Mouse (Mus musculus) megakaryocyte-erythroid progenitor cell, adult 5-6 weeks (primary cell): ENCODE data around the gene Olfr625-ps1. TPM values are rescaled to one million over a fixed set of nuclear protein-coding genes. Genes with fewer than 3 reads are reported as not detected.
A peak's percentile ranks its signal among the peaks of the same experiment; 100 is the strongest.
"Not testable (repeated sequence)": the region's sequence is repeated elsewhere in the genome, so short reads cannot be mapped to it uniquely, and the experiment has no call there.

Experiments
- ATAC-seq: replicated peaks from 2 replicates; pipeline ENCODE4 v1.8.0; 2016; ENCODE audit warnings: mild to moderate bottlenecking, inconsistent platforms; ENCODE audit not compliant: severe bottlenecking, poor library complexity, low FRiP score, low TSS enrichment
- total RNA-seq, 2 experiments: library from RNA; stranded (forward) in 1 of 2; stranded (reverse) in 1 of 2; fragments of 200-1000, 215-1000 nt in 1 of 2; fragments of >200 nt in 1 of 2; fragmentation: Nextera tagmentation in 1 of 2; gene quantifications; 2 replicates each; pipeline ENCODE4 v1.2.3; 2014 to 2017

Olfr625-ps1 gene
- not detected in 2 replicates for total RNA-seq (2014; fragmentation: Nextera tagmentation)
- not detected in 2 replicates for total RNA-seq (2017)

DNA sequence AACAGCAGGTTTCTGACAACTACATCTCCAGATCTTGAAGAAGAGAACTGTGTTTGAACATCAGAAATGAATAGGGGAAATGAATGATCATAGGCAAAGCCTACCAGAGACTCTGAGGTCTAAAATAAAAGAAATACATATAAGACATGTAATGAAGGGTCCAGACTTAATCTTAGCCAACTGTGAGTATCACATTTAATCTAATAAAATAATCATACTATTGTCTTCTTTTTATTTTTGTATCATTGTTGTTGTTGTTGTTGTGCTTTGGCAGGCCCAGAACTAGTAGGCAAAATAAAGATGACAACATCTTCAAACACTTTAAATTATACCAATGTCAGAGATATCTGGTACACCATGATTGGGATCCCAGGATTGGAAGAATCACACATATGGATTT, at the start of gene Olfr625-ps1:
TSS of gene Olfr625-ps1 (plus strand) at position 301 of the 400 bp plus-strand sequence.
- ATAC-seq: no peak

DNA sequence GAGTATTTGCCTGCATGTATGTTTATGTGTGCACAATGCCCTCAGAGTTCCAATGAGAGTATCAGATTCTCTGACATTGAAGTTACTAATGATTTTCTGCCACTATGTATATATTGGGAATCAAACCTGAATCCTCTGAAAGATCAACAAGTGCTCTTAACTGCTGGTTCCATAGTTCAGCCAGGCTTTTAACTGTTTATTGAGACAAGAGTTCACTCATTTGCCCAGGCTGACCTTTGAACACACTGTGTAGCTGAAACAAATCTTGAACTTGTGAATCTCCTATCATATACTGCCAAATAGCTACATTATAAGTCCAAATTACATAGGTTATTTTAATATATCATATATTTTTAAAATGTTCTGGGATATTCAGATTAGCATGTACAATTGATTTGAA, 45.7 kb upstream of the Olfr625-ps1 start:
- ATAC-seq: no peak

DNA sequence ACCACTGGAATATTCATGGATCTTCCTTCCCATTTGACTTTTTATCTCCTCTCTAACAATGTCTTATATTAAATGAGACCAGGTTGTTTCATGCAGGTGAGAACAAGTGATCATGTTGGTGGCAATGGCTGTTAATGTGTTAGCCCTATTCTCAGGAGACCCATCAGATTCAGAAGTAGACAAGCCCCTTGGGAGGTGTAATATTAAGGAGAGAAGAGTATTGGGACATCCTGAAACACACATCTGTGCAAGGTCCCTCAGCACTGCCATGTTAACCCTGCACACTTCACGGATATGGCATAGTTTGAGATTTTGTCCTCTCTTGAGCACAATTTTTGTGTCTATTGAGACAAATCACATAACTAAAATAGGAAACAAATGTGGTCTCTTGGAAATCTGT, 39.9 kb upstream of the Olfr625-ps1 start, which contains the start of gene Olfr622:
TSS of gene Olfr622 (minus strand) at position 101 of the 400 bp plus-strand sequence.
- ATAC-seq: no peak

DNA sequence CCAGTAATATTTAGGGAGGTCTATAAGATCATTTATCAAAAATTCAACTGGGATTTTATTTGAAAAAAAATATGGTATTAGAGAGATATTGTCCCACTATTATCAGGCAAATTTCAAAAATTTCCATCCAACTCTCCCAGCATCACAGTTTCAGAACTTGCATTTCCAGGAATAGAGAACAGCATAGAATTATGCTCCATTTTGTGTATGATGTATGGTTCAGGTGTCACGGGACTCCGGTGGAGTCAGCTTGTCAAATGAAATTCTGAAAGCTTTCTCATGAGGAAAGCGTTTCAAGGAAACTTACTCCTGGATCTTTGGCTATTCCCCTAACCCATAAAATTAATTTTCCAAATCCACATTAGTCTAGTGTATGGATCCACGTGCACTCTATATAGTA, 38.5 kb upstream of the Olfr625-ps1 start:
- no peak for ATAC-seq

DNA sequence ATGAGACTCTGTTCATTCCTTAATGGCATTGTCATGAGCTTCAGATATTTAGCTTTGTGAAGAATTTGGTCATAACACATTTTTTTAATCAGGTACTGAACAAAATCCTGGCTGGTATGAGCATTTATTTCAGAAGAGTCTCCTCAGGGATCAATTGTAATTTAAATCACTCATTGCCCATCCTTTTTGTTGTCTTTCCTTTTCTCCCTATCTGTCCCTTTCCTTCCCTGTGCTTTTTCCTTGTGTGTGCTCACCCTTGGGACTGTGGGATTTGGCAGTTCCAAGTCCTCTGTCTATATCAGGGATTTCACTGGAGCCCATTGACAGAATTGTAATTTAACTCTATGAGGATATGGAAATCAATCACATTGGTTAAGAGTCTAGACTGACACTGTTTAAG, 18.9 kb upstream of the Olfr625-ps1 start, which contains the start of gene Olfr623:
TSS of gene Olfr623 (minus strand) at position 101 of the 400 bp plus-strand sequence.
- ATAC-seq: no peak

DNA sequence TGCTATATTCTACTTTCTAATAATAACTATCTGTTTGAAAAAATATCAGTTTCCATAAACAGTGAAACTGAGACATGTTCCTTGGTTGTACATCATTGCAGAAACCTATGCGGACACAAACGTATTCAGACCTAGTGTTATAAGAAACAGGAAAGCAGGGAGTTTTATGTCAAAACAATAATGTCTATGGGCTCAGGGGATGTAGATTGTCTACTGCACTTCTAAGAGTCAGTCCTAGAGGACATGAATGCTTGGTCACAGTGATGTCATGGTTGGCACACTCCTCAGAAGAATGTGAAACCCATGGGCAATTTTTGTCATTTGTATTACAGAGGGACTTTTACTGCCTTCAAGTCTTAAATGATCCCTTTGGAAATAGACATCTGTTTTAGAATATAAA, 11.4 kb upstream of the Olfr625-ps1 start, which contains the start of gene Olfr624:
TSS of gene Olfr624 (minus strand) at position 101 of the 400 bp plus-strand sequence.
- ATAC-seq: no peak

DNA sequence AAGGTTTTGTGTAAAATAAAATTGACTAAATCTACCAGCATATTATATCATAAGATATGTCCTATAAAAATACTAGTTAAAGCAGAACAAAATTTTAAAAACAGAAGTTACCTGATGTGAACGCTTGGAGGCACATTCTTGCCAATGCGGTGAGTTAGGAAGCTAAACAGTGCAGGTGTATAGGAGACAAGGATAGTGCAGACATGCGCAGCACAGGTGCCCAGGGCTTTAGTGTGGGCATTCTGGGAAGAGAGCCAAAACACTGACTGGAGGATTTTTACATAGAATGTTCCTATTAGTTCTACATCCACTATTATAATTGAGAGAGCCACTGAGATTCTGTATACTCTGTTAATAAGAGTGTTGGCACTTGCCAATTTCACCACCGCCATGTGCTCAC, 16.9 kb downstream of the Olfr625-ps1 start:
- no peak for ATAC-seq

DNA sequence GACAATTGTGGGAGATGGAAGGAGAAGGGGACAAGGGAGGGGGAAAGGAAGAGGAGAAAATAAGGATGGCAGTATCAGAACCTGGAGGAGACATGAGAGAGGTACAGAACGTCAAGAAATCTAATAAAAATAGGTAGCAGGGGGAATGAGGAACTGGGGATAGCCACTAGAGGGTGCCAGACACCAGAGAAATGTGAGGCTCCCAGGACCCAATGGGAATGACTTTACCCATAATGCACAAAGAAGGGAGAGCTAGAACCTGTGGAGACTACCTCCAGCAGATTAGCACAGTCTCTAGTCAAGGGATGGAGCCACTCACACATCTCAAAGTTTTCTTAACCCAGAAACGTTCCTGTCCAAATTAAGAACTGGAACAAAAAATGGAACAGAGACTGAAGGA, 29.5 kb downstream of the Olfr625-ps1 start:
- ATAC-seq: peak; percentile 84

DNA sequence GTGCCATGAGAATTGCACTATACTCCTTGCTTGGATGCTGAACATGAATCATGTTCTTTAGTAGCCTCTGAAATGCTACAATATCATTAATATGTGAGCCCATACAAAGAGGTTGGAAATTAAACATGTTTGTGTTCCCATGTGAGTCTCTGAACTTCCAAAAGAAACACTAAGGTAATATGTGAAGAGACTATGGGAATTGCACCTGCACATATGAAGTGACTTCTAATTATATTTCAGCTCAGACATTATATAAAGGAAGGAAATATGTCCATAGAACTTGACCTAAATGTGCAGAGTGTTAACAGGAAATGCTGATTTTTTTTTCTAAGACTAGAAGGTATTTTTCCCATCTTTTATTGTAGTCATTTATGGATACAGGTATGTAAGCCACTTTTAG, 31.9 kb downstream of the Olfr625-ps1 start, which contains the start of gene Olfr243:
TSS of gene Olfr243 (plus strand) at position 301 of the 400 bp plus-strand sequence.
- ATAC-seq: no peak

DNA sequence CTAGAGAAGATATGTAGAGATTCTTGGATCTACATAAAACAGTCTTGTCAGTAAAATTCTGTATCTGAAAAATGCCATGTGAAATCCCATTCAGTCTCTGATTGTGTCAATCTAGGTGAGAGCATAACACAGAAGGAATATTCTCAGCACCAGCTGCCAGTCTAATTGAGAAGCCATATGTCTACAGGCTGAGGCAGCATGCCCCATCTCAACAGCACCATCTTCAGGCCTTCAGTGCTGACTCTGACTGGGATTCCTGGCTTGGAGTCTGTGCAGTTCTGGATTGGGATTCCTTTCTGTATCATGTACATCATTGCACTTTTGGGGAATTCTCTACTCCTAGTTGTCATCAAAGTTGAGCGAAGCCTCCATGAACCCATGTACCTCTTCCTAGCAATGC, 33.9 kb downstream of the Olfr625-ps1 start:
- not testable (repeated sequence) for ATAC-seq

DNA sequence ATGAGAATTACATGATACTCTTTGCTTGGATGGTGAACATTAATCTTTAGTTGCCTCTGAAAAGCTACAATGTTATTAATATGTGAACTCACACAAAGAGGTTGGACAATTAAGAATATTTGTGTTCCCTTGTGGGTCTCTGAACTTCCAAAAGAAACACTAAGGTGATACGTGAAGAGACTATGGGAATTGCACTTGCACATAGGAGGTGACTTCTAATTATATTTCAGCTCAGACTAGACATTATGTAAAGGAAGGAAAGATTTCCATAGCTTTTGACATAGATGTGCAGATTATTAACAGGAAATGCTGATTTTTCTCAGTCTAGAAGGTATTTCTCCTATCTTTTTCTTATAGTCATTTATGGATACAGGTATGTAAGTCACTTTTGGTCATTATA, 47.6 kb downstream of the Olfr625-ps1 start, which contains the start of gene Olfr628:
TSS of gene Olfr628 (plus strand) at position 301 of the 400 bp plus-strand sequence.
- no peak for ATAC-seq

Other genes starting within 250 kb of the Olfr625-ps1 start
Only the 30 nearest of the 34 such genes appear.
- not detected in 2 replicates for gene Olfr607, start 218.6 kb upstream of the Olfr625-ps1 start, total RNA-seq (2014; fragmentation: Nextera tagmentation)
- gene Olfr607, start 218.6 kb upstream of the Olfr625-ps1 start, total RNA-seq (2017): not detected in 2 replicates
- gene Olfr608, start 212.8 kb upstream of the Olfr625-ps1 start, total RNA-seq (2014; fragmentation: Nextera tagmentation): not detected in 2 replicates
- not detected in 2 replicates for gene Olfr608, start 212.8 kb upstream of the Olfr625-ps1 start, total RNA-seq (2017)
- not detected in 2 replicates for gene Olfr609, start 184.7 kb upstream of the Olfr625-ps1 start, total RNA-seq (2014; fragmentation: Nextera tagmentation)
- gene Olfr609, start 184.7 kb upstream of the Olfr625-ps1 start, total RNA-seq (2017): not detected in 2 replicates
- not detected in 2 replicates for gene Olfr610, start 170.6 kb upstream of the Olfr625-ps1 start, total RNA-seq (2014; fragmentation: Nextera tagmentation)
- gene Olfr610, start 170.6 kb upstream of the Olfr625-ps1 start, total RNA-seq (2017): not detected in 2 replicates
- gene Olfr611, start 161.9 kb upstream of the Olfr625-ps1 start, total RNA-seq (2014; fragmentation: Nextera tagmentation): not detected in 2 replicates
- gene Olfr611, start 161.9 kb upstream of the Olfr625-ps1 start, total RNA-seq (2017): not detected in 2 replicates
- gene Olfr612, start 140.0 kb upstream of the Olfr625-ps1 start, total RNA-seq (2014; fragmentation: Nextera tagmentation): not detected in 2 replicates
- gene Olfr612, start 140.0 kb upstream of the Olfr625-ps1 start, total RNA-seq (2017): not detected in 2 replicates
- gene Olfr613, start 134.6 kb upstream of the Olfr625-ps1 start, total RNA-seq (2014; fragmentation: Nextera tagmentation): not detected in 2 replicates
- gene Olfr613, start 134.6 kb upstream of the Olfr625-ps1 start, total RNA-seq (2017): not detected in 2 replicates
- gene Olfr615, start 126.6 kb upstream of the Olfr625-ps1 start, total RNA-seq (2014; fragmentation: Nextera tagmentation): not detected in 2 replicates
- gene Olfr615, start 126.6 kb upstream of the Olfr625-ps1 start, total RNA-seq (2017): not detected in 2 replicates
- not detected in 2 replicates for gene Olfr616, start 113.6 kb upstream of the Olfr625-ps1 start, total RNA-seq (2014; fragmentation: Nextera tagmentation)
- not detected in 2 replicates for gene Olfr616, start 113.6 kb upstream of the Olfr625-ps1 start, total RNA-seq (2017)
- gene Olfr617, start 109.7 kb upstream of the Olfr625-ps1 start, total RNA-seq (2014; fragmentation: Nextera tagmentation): not detected in 2 replicates
- not detected in 2 replicates for gene Olfr617, start 109.7 kb upstream of the Olfr625-ps1 start, total RNA-seq (2017)
- not detected in 2 replicates for gene Olfr618, start 92.6 kb upstream of the Olfr625-ps1 start, total RNA-seq (2014; fragmentation: Nextera tagmentation)
- gene Olfr618, start 92.6 kb upstream of the Olfr625-ps1 start, total RNA-seq (2017): not detected in 2 replicates
- not detected in 2 replicates for gene Olfr619, start 82.1 kb upstream of the Olfr625-ps1 start, total RNA-seq (2014; fragmentation: Nextera tagmentation)
- gene Olfr619, start 82.1 kb upstream of the Olfr625-ps1 start, total RNA-seq (2017): not detected in 2 replicates
- not detected in 2 replicates for gene Olfr620, start 70.2 kb upstream of the Olfr625-ps1 start, total RNA-seq (2014; fragmentation: Nextera tagmentation)
- gene Olfr620, start 70.2 kb upstream of the Olfr625-ps1 start, total RNA-seq (2017): not detected in 2 replicates
- gene Olfr622, start 40.0 kb upstream of the Olfr625-ps1 start, total RNA-seq (2014; fragmentation: Nextera tagmentation): not detected in 2 replicates
- gene Olfr622, start 40.0 kb upstream of the Olfr625-ps1 start, total RNA-seq (2017): not detected in 2 replicates
- not detected in 2 replicates for gene Olfr623, start 19.0 kb upstream of the Olfr625-ps1 start, total RNA-seq (2014; fragmentation: Nextera tagmentation)
- not detected in 2 replicates for gene Olfr623, start 19.0 kb upstream of the Olfr625-ps1 start, total RNA-seq (2017)
- not detected in 2 replicates for gene Olfr624, start 11.5 kb upstream of the Olfr625-ps1 start, total RNA-seq (2014; fragmentation: Nextera tagmentation)
- not detected in 2 replicates for gene Olfr624, start 11.5 kb upstream of the Olfr625-ps1 start, total RNA-seq (2017)
- not detected in 2 replicates for gene Olfr243, start 32.0 kb downstream of the Olfr625-ps1 start, total RNA-seq (2014; fragmentation: Nextera tagmentation)
- gene Olfr243, start 32.0 kb downstream of the Olfr625-ps1 start, total RNA-seq (2017): not detected in 2 replicates
- not detected in 2 replicates for gene Olfr628, start 47.7 kb downstream of the Olfr625-ps1 start, total RNA-seq (2014; fragmentation: Nextera tagmentation)
- not detected in 2 replicates for gene Olfr628, start 47.7 kb downstream of the Olfr625-ps1 start, total RNA-seq (2017)
- gene Olfr629, start 62.2 kb downstream of the Olfr625-ps1 start, total RNA-seq (2014; fragmentation: Nextera tagmentation): not detected in 2 replicates
- gene Olfr629, start 62.2 kb downstream of the Olfr625-ps1 start, total RNA-seq (2017): not detected in 2 replicates
- not detected in 2 replicates for gene Olfr630, start 74.6 kb downstream of the Olfr625-ps1 start, total RNA-seq (2014; fragmentation: Nextera tagmentation)
- gene Olfr630, start 74.6 kb downstream of the Olfr625-ps1 start, total RNA-seq (2017): not detected in 2 replicates
- not detected in 2 replicates for gene Olfr69, start 88.9 kb downstream of the Olfr625-ps1 start, total RNA-seq (2014; fragmentation: Nextera tagmentation)
- not detected in 2 replicates for gene Olfr69, start 88.9 kb downstream of the Olfr625-ps1 start, total RNA-seq (2017)
- gene Olfr68, start 97.0 kb downstream of the Olfr625-ps1 start, total RNA-seq (2014; fragmentation: Nextera tagmentation): not detected in 2 replicates
- gene Olfr68, start 97.0 kb downstream of the Olfr625-ps1 start, total RNA-seq (2017): not detected in 2 replicates
- gene Olfr67, start 109.1 kb downstream of the Olfr625-ps1 start, total RNA-seq (2014; fragmentation: Nextera tagmentation): not detected in 2 replicates
- gene Olfr67, start 109.1 kb downstream of the Olfr625-ps1 start, total RNA-seq (2017): not detected in 2 replicates
- gene Hbb-bt, start 131.3 kb downstream of the Olfr625-ps1 start, total RNA-seq (2014; fragmentation: Nextera tagmentation): 118 and 169 TPM in 2 replicates
- gene Hbb-bt, start 131.3 kb downstream of the Olfr625-ps1 start, total RNA-seq (2017): 10.7 and 57.4 TPM in 2 replicates
- gene Hbb-bs, start 145.4 kb downstream of the Olfr625-ps1 start, total RNA-seq (2014; fragmentation: Nextera tagmentation): 149 and 199 TPM in 2 replicates
- gene Hbb-bs, start 145.4 kb downstream of the Olfr625-ps1 start, total RNA-seq (2017): 20.1 and 148 TPM in 2 replicates
- not detected in 2 replicates for gene Hbb-bh2, start 157.8 kb downstream of the Olfr625-ps1 start, total RNA-seq (2014; fragmentation: Nextera tagmentation)
- not detected in 2 replicates for gene Hbb-bh2, start 157.8 kb downstream of the Olfr625-ps1 start, total RNA-seq (2017)
- not detected in 2 replicates for gene Hbb-bh1, start 160.4 kb downstream of the Olfr625-ps1 start, total RNA-seq (2014; fragmentation: Nextera tagmentation)
- not detected in 2 replicates for gene Hbb-bh1, start 160.4 kb downstream of the Olfr625-ps1 start, total RNA-seq (2017)
- not detected in 2 replicates for gene Hbb-y, start 170.5 kb downstream of the Olfr625-ps1 start, total RNA-seq (2014; fragmentation: Nextera tagmentation)
- gene Hbb-y, start 170.5 kb downstream of the Olfr625-ps1 start, total RNA-seq (2017): not detected in 2 replicates
- not detected in 2 replicates for gene Olfr66, start 203.5 kb downstream of the Olfr625-ps1 start, total RNA-seq (2014; fragmentation: Nextera tagmentation)
- gene Olfr66, start 203.5 kb downstream of the Olfr625-ps1 start, total RNA-seq (2017): not detected in 2 replicates
- not detected in 2 replicates for gene Olfr64, start 211.8 kb downstream of the Olfr625-ps1 start, total RNA-seq (2014; fragmentation: Nextera tagmentation)
- gene Olfr64, start 211.8 kb downstream of the Olfr625-ps1 start, total RNA-seq (2017): not detected in 2 replicates